Mouse (Mus musculus) adrenal gland, postnatal 36 days (tissue): ENCODE data around the gene Glb1. TPM values are rescaled to one million over a fixed set of nuclear protein-coding genes. Genes with fewer than 3 reads are reported as not detected.

Experiments used
- DNase-seq, 2 experiments: peaks; one replicate each; pipeline ENCODE4 v3.0.0; 2021; ENCODE audit warnings: mixed read lengths in 1 of 2
- total RNA-seq, 2 experiments: library from RNA; stranded (reverse); gene quantifications; 2 replicates each; pipeline ENCODE4 v1.2.3; 2021

Glb1 gene
- total RNA-seq, 2 experiments from 2014 or later: 29.1 to 32.1 TPM

- no peak for DNase-seq
Observed at GRCm38 (mm10) chr9:114394677-114395076, 6.2 kb upstream of the Glb1 start.

DNA sequence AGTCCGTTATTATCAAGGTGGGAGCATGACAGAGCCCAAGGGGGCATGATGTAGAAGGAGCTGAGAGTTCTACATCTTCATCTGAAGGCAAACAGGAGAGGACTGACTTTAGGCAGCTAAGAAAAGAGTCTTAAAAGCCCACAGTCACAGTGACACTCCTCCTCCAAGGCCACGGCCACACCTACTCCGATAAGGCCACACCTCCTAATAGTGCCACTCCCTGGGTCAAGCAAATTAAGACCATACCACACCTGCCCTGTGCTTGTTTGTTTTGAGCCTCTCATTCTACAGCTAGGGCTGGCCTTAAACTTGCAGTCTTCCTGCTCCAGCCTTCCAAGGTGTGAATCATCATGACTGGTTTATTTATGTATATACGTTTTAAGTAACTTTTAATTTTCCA lies 5.6 kb upstream of the Glb1 start:
- no peak for DNase-seq

- DNase-seq: no peak
Observed at GRCm38 (mm10) chr9:114399680-114400079, 1.2 kb upstream of the Glb1 start.

GRCm38 (mm10) chr9:114400588-114400948 lies 308 bp upstream of the Glb1 start:
- no peak for DNase-seq

GRCm38 (mm10) chr9:114401685-114402080 lies 807 bp downstream of the Glb1 start:
- peak in 1 of 2 experiments; percentile 27 for DNase-seq

DNA sequence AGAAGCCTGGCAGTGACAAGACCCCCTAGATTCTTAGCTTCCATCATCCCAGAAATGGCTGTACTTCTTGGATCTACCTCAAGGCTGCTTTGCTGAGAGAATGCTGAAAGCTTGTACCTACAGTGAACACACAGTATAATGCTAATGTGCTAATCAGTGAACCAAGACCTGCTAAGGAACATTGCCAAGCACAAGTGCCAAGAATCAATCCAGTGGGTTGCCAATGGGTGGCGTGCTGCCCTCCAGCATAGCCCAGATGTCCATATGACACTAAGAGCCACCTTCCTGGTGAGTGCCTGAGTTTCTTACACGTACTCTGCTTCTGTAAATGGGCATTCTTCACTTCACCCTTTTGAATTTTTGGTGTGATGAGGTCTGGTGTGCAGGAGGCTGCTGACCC lies 6.8 kb downstream of the Glb1 start:
- DNase-seq: no peak

DNA sequence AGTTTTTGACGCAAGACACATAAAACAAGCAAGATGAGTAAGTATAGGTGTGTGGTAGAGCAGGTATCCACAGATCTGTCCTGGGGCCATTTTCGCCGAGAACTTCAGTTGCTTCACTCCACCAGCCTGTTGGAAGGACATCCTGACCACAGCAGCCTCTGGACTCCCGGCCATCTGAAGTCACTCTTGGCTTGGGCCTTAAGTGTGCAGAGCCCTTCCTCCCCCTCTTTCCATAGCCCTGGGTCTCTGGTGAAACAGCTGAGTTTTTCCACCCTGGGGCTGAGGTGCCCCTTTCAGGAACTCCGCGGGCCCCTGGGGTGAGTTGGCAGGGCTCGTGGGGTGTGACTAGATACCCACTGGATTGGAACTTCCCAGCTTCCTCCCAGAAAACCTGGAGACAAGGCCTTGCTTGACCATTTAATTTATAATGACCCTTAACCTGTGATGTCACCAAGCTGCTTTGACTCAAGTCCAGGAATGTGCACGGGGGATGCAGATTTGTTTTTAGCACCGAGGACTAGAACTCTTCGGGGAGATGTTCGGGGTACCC lies 9.5 kb downstream of the Glb1 start:
- no peak for DNase-seq

- no peak for DNase-seq
Observed at GRCm38 (mm10) chr9:114411295-114411694, 10.4 kb downstream of the Glb1 start.

- no peak for DNase-seq
Observed at GRCm38 (mm10) chr9:114412406-114412805, 11.5 kb downstream of the Glb1 start.

DNA sequence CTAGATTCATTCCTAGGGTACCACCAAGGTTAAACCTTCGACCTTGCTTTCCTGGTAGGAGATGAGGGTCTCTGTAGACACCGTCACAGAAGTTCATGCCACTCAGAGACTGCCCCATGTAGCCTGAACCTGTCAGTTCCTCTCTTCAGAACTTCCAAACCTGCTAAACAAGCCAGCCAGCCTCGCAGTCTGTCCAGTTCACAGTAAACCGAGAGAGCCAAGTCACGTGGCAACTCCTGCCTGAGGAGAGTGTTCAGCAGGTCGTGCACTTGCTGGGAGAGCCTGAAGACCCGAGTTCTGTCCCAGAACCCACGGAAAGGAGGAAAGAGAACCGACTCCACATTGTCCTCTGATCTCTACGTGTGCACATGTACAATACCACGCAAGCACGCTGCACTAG lies 13.0 kb downstream of the Glb1 start:
- DNase-seq: no peak

DNA sequence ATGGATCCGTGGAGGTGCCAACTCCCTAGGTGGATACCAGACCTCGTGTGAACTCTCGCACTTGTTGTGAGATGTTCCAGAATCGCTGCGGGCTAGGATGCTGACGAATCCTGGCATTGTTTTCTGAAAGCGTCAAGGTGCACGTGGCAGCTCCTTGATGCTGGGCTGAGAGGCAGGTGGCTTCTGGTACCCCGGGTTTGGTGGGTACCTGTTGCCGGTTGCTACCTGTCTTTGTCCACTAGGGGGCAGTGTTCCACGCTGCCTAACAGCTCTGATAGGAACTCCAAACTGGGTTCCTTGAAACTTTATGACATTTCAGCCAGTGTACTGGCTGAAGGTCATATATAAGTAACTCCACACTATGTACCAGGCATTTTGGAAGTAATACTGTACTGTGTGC lies 14.8 kb downstream of the Glb1 start:
- DNase-seq: peak; percentile 28 to 54

GRCm38 (mm10) chr9:114416646-114417517 lies 16.0 kb downstream of the Glb1 start:
- DNase-seq: no peak

DNA sequence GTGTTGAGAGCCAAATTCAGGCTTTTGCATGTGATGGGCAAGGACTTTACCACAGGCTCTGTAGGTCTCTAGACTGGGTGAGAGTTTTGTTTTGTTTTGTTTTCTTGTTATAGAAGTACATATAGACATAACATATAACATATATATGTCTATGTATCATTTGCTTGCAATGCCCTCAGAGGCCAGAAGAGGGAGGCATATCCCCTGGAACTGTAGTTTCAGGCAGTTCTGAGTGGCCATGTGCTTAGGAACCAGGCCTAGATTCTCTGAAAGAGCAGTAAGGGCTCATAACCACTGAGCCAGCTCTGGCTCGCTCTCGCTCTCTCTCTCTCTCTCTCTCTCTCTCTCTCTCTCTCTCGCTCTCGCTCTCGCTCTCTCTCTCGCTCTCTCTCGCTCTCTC lies 17.3 kb downstream of the Glb1 start:
- DNase-seq: peak; percentile 38 to 48

- no peak for DNase-seq
Observed at GRCm38 (mm10) chr9:114420443-114420842, 19.6 kb downstream of the Glb1 start.

GRCm38 (mm10) chr9:114421045-114421444 lies 20.2 kb downstream of the Glb1 start:
- no peak for DNase-seq

- DNase-seq: no peak
Observed at GRCm38 (mm10) chr9:114421797-114422196, 20.9 kb downstream of the Glb1 start.

DNA sequence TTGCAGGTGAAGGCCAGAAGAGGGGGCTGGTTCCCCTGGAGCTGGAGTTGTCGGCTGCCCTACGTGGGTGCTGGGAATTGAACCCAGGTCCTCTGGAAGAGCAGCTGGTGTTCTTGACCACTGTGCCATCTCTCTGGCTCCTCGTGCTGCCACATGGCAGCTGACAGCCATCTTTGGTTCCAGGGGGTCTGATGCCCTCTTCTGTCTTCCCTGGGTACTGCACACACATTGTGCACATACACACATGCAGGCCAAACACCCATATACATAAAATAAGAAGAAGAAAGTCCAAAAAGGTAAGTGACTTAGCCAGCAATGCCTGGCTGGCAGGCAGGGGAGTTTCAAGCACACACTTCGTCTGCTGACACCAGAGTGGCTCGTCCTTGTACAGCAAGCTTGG lies 24.7 kb downstream of the Glb1 start:
- DNase-seq: no peak

DNA sequence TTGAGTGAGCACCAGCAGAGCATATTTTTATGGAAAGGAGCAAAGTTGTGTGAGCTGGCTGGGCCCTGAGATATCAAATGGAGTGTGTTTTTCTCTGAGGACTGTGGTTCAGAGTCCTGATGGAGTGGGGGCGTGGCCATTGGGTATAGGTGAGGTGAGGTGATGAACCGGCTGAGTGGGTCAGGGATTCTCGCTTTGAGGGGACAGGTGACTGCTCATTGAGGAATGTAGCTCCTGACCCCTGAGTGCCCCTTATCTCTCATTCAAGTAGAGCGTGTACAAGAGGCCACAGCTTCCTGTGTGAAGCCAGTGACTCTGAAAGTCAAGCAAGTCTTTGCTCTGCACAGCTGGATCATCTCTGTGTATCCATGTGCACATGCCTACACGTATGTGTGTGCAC lies 25.3 kb downstream of the Glb1 start:
- no peak for DNase-seq

- DNase-seq: no peak
Observed at GRCm38 (mm10) chr9:114427425-114427824, 26.5 kb downstream of the Glb1 start.

DNA sequence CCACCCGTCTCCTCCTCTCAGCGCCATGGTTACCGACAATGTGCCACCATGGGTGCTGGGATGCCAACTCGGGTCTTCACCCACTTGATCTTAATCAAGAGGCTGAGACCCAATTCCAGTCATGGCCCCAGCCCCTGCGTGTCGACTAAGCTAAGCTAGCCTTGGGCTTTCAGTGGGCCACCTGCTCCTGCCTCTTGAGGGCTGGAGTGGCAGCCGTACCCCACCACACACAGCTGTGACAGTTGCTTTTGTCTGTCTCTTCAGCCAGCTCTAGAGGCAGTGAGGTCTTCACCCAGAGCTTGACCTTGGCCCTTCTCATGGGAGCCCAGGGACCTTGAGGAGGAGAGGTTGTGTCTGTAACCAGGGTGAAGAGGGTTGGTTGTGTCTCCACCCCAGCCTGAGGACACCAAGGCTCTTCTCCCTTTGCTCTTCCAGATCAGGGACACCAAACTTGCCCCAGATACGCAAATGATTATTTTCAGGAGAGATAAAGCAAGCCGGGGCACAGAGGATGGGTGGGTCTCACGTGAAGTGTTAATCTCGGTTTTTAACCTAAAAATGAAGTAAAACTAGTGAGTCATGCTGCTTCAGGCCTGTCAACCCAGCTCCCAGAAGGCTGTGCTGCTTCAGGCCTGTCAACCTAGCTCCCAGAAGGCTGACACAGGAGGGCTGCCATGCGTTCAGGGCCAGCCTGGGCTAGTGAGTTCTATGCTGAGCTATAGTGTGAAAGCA lies 27.4 kb downstream of the Glb1 start:
- no peak for DNase-seq

DNA sequence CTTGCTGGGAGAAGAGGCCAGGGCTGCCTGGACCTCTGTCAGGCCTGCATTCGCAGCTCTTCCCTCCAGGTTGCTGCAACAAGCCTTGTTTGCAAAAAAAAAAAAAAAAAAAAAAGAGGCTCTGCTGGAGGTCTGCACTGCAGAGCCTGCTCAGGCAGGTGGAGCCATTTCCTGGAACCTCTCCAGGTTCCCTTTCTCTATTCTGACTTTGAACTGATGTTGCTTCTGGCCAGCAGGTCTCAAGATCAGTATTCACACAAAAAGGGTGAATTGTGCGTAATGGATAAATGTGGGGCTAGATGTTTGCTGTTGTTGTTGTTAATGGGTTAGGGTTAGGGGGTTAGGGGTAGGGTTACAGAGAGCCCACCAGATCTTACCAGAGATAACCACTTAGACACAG lies 34.8 kb downstream of the Glb1 start:
- DNase-seq: no peak

DNA sequence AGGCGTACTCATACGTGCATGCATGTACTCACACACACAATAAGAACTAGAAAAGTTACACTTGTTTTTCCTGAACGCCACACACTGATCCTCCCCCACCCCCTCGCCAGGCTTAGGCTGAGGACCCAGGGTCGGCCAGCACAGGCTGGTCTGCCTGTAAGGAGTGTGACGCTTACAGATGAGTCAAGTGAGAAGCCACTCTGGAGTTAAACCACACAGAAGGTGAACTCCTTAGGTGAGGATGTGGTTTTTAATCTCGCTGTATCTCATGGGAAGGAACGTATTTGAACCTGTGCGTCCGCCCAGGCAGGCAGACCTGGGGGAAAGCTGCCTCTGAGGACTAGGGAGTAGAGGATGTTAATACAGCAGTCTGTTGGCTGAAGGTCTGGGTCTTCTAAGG lies 39.7 kb downstream of the Glb1 start:
- DNase-seq: no peak

- DNase-seq: no peak
Observed at GRCm38 (mm10) chr9:114442225-114442624, 41.3 kb downstream of the Glb1 start.
